Mouse (Mus musculus): ENCODE results near the gene Mbnl2. TPM values are rescaled to one million over a fixed set of nuclear protein-coding genes. Genes with fewer than 3 reads are reported as not detected.

Mbnl2 gene
- total and polyA plus RNA-seq, 2 experiments from 2014 or later = 23.9 to 58.6 TPM

DNA sequence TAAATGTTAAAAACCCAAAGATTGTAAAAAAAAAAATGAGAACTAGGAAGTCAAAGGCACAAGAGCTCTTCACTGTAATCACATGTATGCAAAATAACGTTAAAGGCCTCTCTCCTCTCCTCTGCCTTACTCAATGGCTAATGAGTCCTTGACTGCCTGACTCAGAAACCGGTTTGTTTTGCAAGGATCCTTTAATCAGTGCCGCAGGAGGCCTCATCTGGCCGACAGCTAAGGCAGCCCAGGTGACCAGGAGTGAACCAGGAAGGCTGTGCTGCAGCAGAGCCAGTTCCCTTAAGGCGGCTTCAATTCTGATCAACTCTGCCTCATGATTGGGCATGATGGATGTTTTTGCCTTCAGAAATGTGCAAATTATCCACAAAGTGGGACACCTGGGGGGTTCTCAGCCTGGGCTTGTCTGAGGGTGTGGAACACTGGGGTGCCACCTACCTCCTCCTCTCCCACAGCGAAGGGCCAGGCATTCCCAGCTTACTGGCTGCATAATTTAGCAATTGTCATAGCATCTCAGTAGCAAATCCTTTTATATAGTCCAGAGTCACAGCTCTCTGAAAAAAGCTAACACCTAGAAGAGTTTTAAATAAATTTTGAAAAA is 43.0 kb downstream of the Mbnl2 start:
- H3K4me1 ChIP-seq (ENCODE audit: insufficient read depth) = no peaks in the 10 kb centered on the region
- H3K9me3 ChIP-seq (ENCODE audit: low read length) = no peaks in the 10 kb centered on the region
- no peak overlapping the region for H3K4me3 ChIP-seq (ENCODE audit: low read depth, low read length)
- ATAC-seq = no peak
- no peaks in the 10 kb centered on the region for H3K27me3 ChIP-seq (ENCODE audit: insufficient read depth, low read length)
- TF ChIP-seq CTCF (IDR thresholded peaks at IDR 0.05; ENCODE audit: low read depth) = no peak
- no peak overlapping the region for H3K9ac ChIP-seq
- H3K36me3 ChIP-seq (ENCODE audit: insufficient read depth) = no peaks in the 10 kb centered on the region
- no peak for DNase-seq
- no peak overlapping the region for H3K4me2 ChIP-seq (ENCODE audit: low read depth)
- no peak overlapping the region for H3K27ac ChIP-seq (ENCODE audit: low read depth, low read length)
- 36% methylated on average over 6 of the region's 6 CpGs for WGBS

DNA sequence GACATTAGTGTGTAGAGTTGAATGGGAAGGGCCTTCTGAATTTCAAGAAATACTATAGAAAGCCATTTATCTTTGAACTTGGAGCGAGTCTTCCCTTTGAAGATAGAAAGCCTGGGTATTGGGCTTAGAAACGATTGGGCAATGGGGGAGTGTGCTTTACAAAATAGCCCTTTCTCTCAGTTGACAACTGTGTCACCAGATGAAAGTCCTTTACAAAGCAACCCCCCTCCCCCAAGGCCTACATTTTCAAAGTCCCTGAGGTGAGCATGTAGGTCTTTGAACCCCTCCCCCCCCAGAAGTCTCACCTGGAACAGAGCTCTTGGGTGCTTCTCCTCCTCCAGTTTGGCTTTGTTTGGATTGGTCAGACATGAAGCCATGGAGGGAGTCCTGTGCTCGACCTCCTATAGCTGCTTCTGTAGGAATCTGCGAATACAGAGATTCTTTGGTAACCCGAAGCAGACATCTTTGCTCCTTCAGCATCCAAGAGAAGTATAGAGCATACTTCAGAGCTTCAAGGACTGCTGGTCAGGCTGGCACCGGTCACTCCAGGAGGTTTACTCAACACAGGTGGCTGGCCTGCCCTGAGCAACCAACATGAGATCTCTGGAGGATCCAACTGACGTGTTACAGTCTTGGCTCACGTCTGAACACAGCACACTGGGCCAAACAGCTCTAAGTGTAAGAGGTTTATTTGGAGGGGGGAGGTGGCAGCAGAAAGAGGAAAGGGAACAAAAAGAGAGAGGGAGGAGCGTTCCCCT is 43.7 kb downstream of the Mbnl2 start:
- ATAC-seq = no peak
- Histone ChIP-seq H3K27ac (ENCODE audit: low read depth, low read length) (no peak overlapping the region), H3K27me3 (ENCODE audit: insufficient read depth, low read length) (no peaks in the 10 kb centered on the region)

DNA sequence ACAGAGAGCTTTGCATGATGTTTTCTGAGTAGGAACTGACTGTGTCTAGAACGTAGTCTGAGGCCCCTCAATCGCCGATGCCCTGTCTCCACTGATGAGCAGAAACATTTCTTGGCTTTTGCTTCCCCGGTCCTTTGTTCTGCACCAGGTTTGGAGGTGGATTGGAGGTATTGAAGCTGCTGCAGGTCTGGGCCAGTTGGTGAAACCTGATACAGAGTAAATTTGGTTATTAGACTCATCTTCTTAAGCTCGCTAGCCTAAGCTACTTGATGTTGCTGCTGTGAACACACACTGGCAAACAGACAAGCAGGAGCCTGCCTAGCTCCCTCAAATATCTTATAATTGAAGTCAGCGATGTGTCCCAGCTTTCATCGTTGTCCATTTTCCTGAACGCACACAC is 46.6 kb downstream of the Mbnl2 start:
- Histone ChIP-seq H3K27me3 (ENCODE audit: insufficient read depth, low read length) (no peaks in the 10 kb centered on the region), H3K27ac (ENCODE audit: low read depth, low read length) (no peak overlapping the region), H3K4me2 (ENCODE audit: low read depth) (no peak overlapping the region), H3K4me1 (ENCODE audit: insufficient read depth) (no peaks in the 10 kb centered on the region), H3K4me3 (ENCODE audit: low read depth, low read length) (no peak overlapping the region), H3K36me3 (ENCODE audit: insufficient read depth) (no peaks in the 10 kb centered on the region), H3K9me3 (ENCODE audit: low read length) (no peaks in the 10 kb centered on the region), H3K9ac (no peak overlapping the region)
- DNase-seq (no peak), ATAC-seq (no peak)
- no peak for TF ChIP-seq CTCF (IDR thresholded peaks at IDR 0.05; ENCODE audit: low read depth)
- 93% methylated on average over 8 of the region's 8 CpGs for WGBS

More for the DNA sequence above, 43.7 kb downstream of the Mbnl2 start:
- Histone ChIP-seq H3K36me3 (ENCODE audit: insufficient read depth) (no peaks in the 10 kb centered on the region), H3K4me2 (ENCODE audit: low read depth) (no peak overlapping the region), H3K4me1 (ENCODE audit: insufficient read depth) (no peaks in the 10 kb centered on the region), H3K9me3 (ENCODE audit: low read length) (no peaks in the 10 kb centered on the region), H3K4me3 (ENCODE audit: low read depth, low read length) (no peak overlapping the region), H3K9ac (no peak overlapping the region)
- 72% methylated on average over 9 of the region's 9 CpGs for WGBS
- no peak for DNase-seq
- no peak for TF ChIP-seq CTCF (IDR thresholded peaks at IDR 0.05; ENCODE audit: low read depth)

DNA sequence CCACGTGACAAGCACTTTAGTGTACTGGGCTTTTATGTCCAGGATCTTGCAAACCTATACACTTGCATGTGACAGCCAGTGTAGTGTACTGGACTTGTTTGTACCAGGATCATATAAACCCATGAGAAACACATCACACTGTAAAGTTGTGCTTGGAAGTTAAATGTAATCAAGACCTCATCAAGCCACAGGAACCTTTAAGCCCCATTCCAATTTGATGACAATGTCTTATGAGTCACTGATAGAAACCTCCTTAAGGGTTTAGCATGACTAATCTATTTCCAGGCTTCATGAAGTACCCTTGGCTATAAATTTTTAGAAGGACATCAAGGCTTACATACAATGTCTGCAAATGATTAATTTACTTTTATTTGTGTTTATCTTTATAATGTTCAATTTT is 47.6 kb downstream of the Mbnl2 start:
- no peak overlapping the region for H3K27ac ChIP-seq (ENCODE audit: low read depth, low read length)
- no peaks in the 10 kb centered on the region for H3K36me3 ChIP-seq (ENCODE audit: insufficient read depth)
- no peak overlapping the region for H3K4me3 ChIP-seq (ENCODE audit: low read depth, low read length)
- H3K27me3 ChIP-seq (ENCODE audit: insufficient read depth, low read length) = no peaks in the 10 kb centered on the region
- no peak for DNase-seq
- H3K4me2 ChIP-seq (ENCODE audit: low read depth) = no peak overlapping the region
- 81% methylated on average over 1 of the region's 1 CpGs for WGBS
- ATAC-seq = no peak
- no peak for TF ChIP-seq CTCF (IDR thresholded peaks at IDR 0.05; ENCODE audit: low read depth)
- no peaks in the 10 kb centered on the region for H3K9me3 ChIP-seq (ENCODE audit: low read length)
- no peaks in the 10 kb centered on the region for H3K4me1 ChIP-seq (ENCODE audit: insufficient read depth)
- no peak overlapping the region for H3K9ac ChIP-seq

DNA sequence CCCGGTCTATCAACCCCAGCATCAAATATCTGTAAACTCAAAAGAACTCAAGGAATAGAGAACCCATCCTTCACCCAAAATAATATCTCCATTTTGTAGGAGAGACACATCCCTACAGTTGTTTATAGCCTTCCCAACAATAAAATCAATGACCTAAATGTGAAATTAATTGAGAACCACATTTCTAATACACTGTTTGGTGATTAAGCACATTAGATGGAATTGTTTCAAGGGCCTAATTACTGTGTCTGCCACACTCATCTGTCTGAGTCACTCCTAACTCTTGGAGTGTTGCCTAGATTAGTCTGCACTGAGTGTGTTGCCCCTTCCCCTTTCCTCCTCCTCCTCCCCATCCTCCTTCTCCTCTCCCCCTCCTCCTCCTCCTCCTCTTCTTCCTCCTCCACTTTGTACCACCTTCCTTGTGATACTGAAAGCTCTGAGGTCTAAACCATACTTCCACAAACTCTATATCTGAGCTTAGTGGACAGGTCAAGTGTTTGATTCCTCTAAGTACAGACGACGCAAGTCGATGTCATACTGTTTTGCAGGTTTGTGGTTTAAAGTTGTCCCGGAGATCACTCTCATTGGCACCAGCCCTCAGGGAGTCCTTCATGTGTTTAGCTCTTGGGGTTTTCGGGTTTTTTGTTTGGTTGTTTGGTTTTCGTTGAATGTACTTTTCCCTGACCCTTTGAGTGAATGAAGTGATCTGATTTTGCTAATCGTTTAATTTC is 48.8 kb downstream of the Mbnl2 start:
- Histone ChIP-seq H3K9me3 (ENCODE audit: low read length) (no peaks in the 10 kb centered on the region), H3K27ac (ENCODE audit: low read depth, low read length) (no peak overlapping the region), H3K4me3 (ENCODE audit: low read depth, low read length) (no peak overlapping the region), H3K4me1 (ENCODE audit: insufficient read depth) (no peaks in the 10 kb centered on the region), H3K27me3 (ENCODE audit: insufficient read depth, low read length) (no peaks in the 10 kb centered on the region), H3K36me3 (ENCODE audit: insufficient read depth) (no peaks in the 10 kb centered on the region), H3K4me2 (ENCODE audit: low read depth) (no peak overlapping the region), H3K9ac (no peak overlapping the region)
- WGBS = 91% methylated on average over 8 of the region's 8 CpGs
- DNase-seq (no peak), ATAC-seq (no peak)
- no peak for TF ChIP-seq CTCF (IDR thresholded peaks at IDR 0.05; ENCODE audit: low read depth)

DNA sequence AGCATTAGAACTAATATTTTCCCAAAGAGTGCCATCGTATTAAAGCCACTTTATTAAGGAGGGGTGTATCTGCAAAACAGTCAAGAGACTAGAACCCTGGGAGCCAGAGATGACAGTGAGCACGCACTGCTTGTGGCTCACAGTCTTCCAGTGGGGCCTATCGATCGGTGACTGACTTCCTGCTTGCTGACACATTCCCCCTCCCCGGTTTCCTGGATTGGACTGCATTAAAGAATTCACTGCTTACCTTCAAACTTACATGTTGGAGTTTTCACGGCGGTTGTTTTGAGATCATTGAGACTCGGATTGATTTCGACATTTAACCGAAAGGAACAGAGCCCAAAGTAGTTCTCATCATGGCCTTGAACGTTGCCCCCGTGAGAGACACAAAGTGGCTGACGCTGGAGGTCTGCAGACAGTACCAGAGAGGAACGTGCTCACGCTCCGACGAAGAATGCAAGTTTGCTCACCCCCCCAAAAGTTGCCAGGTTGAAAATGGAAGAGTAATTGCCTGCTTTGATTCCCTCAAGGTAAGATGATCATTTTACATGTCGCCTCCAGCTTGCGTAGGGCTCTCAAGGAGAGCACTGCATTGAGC is 49.5 kb downstream of the Mbnl2 start:
- no peaks in the 10 kb centered on the region for H3K9me3 ChIP-seq (ENCODE audit: low read length)
- no peak for ATAC-seq
- no peaks in the 10 kb centered on the region for H3K4me1 ChIP-seq (ENCODE audit: insufficient read depth)
- DNase-seq = no peak
- no peak overlapping the region for H3K9ac ChIP-seq
- H3K27me3 ChIP-seq (ENCODE audit: insufficient read depth, low read length) = no peaks in the 10 kb centered on the region
- 94% methylated on average over 19 of the region's 19 CpGs for WGBS
- H3K4me2 ChIP-seq (ENCODE audit: low read depth) = no peak overlapping the region
- no peak for TF ChIP-seq CTCF (IDR thresholded peaks at IDR 0.05; ENCODE audit: low read depth)
- no peak overlapping the region for H3K4me3 ChIP-seq (ENCODE audit: low read depth, low read length)
- H3K36me3 ChIP-seq (ENCODE audit: insufficient read depth) = no peaks in the 10 kb centered on the region
- no peak overlapping the region for H3K27ac ChIP-seq (ENCODE audit: low read depth, low read length)
